Mouse (Mus musculus): ENCODE measurements around the gene Selplg.

Selplg gene

DNA sequence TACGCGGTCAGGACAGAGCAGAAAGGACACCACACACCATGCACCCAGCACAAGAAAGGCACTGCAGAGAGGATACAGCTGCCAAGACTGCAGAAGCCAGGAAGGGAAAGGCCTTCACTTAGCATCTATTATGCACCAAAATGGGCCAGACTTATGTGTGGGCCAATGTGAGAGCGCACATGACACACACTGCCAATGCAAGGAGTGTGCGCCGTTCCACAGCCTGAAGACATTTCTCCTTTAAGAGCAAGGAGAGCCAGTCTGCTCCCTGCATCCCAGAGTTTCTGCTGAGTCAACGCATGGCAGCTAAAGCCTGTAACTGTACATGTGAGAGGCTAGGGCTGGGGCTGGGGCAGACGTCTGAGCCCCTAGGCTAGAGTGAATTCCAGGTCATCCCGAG lies 63.6 kb downstream of the Selplg start:
- no peak for DNase-seq (ENCODE audit: low spot score)

Measured in testis, postnatal 14 days (tissue).